Mouse (Mus musculus): Measurements from ENCODE around the gene Astn1. TPM values are rescaled to one million over a fixed set of nuclear protein-coding genes. Genes with fewer than 3 reads are reported as not detected.

Astn1 gene
- polyA plus RNA-seq, 1 experiment from 2014 or later = 59.6 TPM

DNA sequence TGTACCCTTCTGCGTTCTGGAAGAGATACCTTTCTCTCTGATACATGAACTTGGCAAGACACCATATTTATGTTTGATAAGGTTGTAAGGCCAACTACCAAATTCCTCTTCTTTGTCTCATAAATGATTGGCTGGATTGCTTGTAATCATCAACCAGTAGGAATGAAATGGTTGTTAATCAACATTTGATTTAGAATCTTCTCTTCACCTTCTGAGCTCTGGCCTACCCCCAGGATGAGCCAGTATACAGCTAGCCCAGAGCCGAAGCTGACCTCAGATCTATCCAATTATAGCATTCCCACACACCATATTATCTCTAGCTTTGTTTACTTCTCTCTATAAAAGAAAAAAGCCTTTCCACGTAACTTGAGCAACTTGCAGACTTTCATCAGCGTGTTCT, 270.9 kb downstream of the Astn1 start:
- no peak for DNase-seq
- H3K9me3 ChIP-seq (ENCODE audit: control insufficient read depth, low read length) = no peaks in the 10 kb centered on the region
- H3K27me3 ChIP-seq (ENCODE audit: control insufficient read depth, insufficient read depth, low read length) = no peaks in the 10 kb centered on the region
- H3K4me2 ChIP-seq (ENCODE audit: low read length) = no peak overlapping the region
- peaks cover 5% of the 10 kb centered on the region; the same call in 1 of the 2 replicates for H3K36me3 ChIP-seq (ENCODE audit: control insufficient read depth, insufficient read depth, low read length)
- no peak overlapping the region for H3K9ac ChIP-seq (replicated peaks; ENCODE audit: low read length)
- H3K4me3 ChIP-seq (replicated peaks; ENCODE audit: low read depth, low read length) = no peak overlapping the region
- no peaks in the 10 kb centered on the region for H3K4me1 ChIP-seq (ENCODE audit: control insufficient read depth, insufficient read depth, low read length)
- ATAC-seq (ENCODE audit: low FRiP score, low TSS enrichment) = no peak
- H3K27ac ChIP-seq (replicated peaks; ENCODE audit: low read depth, low read length) = no peak overlapping the region
- 90% methylated on average over 4 of the region's 4 CpGs for WGBS

DNA sequence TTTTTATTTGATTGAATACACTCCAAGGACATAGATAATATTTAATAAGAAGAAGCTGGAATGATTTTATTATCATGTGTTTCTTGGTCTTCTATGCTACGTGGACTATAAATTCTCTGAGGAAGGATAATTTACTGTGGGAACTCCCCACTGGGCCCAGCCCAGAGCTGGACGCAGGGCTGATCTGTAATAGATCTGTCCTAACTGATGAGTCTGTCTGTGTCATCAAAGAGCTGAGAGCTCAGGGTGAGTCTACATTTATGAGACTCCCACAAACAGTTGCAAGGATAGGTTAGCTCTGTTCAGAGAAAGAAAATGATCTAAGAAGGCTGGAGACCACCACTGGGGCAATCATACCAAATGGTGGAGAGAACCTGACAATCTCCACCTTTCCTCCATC, 271.4 kb downstream of the Astn1 start:
- 74% methylated on average over 2 of the region's 2 CpGs for WGBS
- DNase-seq = no peak
- no peaks in the 10 kb centered on the region for H3K4me1 ChIP-seq (ENCODE audit: control insufficient read depth, insufficient read depth, low read length)
- H3K4me2 ChIP-seq (ENCODE audit: low read length) = no peak overlapping the region
- H3K9me3 ChIP-seq (ENCODE audit: control insufficient read depth, low read length) = no peaks in the 10 kb centered on the region
- no peak overlapping the region for H3K4me3 ChIP-seq (replicated peaks; ENCODE audit: low read depth, low read length)
- peaks cover 7% of the 10 kb centered on the region; the same call in 1 of the 2 replicates for H3K36me3 ChIP-seq (ENCODE audit: control insufficient read depth, insufficient read depth, low read length)
- H3K9ac ChIP-seq (replicated peaks; ENCODE audit: low read length) = no peak overlapping the region
- H3K27ac ChIP-seq (replicated peaks; ENCODE audit: low read depth, low read length) = no peak overlapping the region
- no peak for ATAC-seq (ENCODE audit: low FRiP score, low TSS enrichment)
- H3K27me3 ChIP-seq (ENCODE audit: control insufficient read depth, insufficient read depth, low read length) = no peaks in the 10 kb centered on the region

DNA sequence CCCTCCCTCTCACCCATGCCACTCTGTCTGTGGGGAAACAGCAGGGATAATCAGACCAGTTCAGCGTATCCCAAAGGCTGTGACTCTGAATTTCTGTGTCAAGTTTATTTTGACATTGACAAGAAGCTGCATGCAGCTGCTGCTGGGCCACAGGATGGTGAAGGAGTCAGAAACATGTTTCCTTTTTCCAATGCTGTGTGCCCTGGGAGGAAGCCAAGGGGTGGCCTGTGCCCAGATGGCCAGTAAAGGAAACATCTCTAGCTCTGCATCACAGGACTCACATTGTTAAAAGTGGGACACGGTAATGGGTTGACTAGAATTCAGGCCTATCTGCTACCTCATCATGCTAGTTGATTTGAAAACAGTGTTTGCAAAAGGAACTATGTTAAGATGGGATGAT, 279.2 kb downstream of the Astn1 start:
- no peaks in the 10 kb centered on the region for H3K27me3 ChIP-seq (ENCODE audit: control insufficient read depth, insufficient read depth, low read length)
- peaks cover 19% of the 10 kb centered on the region; the same call in 1 of the 2 replicates for H3K36me3 ChIP-seq (ENCODE audit: control insufficient read depth, insufficient read depth, low read length)
- no peak overlapping the region for H3K4me2 ChIP-seq (ENCODE audit: low read length)
- no peaks in the 10 kb centered on the region for H3K4me1 ChIP-seq (ENCODE audit: control insufficient read depth, insufficient read depth, low read length)
- no peak overlapping the region for H3K27ac ChIP-seq (replicated peaks; ENCODE audit: low read depth, low read length)
- WGBS = 85% methylated on average over 2 of the region's 2 CpGs
- H3K4me3 ChIP-seq (replicated peaks; ENCODE audit: low read depth, low read length) = no peak overlapping the region
- no peak for ATAC-seq (ENCODE audit: low FRiP score, low TSS enrichment)
- no peak overlapping the region for H3K9ac ChIP-seq (replicated peaks; ENCODE audit: low read length)
- no peak for DNase-seq
- H3K9me3 ChIP-seq (ENCODE audit: control insufficient read depth, low read length) = no peaks in the 10 kb centered on the region

DNA sequence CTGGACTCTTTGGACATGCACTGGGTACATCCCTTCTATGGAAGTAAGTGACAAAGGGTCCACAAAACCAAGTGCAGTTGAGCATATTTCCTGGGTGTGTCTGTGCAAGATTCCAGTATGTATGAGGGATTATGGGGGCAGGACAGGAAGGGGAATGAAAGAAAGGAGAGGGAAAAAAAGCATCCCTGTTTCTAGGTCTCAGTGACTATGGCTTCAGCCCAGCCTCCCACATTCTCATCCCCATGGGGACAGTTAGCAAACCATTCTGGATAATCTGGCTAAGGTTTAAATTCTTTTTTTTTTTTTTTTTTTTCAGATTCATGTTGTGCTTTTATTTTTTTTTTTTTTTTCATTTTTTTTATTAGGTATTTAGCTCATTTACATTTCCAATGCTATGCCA, 280.2 kb downstream of the Astn1 start:
- Histone ChIP-seq H3K9me3 (ENCODE audit: control insufficient read depth, low read length) (no peaks in the 10 kb centered on the region), H3K4me3 (replicated peaks; ENCODE audit: low read depth, low read length) (no peak overlapping the region), H3K27ac (replicated peaks; ENCODE audit: low read depth, low read length) (no peak overlapping the region), H3K27me3 (ENCODE audit: control insufficient read depth, insufficient read depth, low read length) (no peaks in the 10 kb centered on the region), H3K9ac (replicated peaks; ENCODE audit: low read length) (no peak overlapping the region), H3K4me1 (ENCODE audit: control insufficient read depth, insufficient read depth, low read length) (no peaks in the 10 kb centered on the region), H3K36me3 (ENCODE audit: control insufficient read depth, insufficient read depth, low read length) (peaks cover 19% of the 10 kb centered on the region; the same call in 1 of the 2 replicates), H3K4me2 (ENCODE audit: low read length) (no peak overlapping the region)
- no peak for DNase-seq
- ATAC-seq (ENCODE audit: low FRiP score, low TSS enrichment) = no peak

DNA sequence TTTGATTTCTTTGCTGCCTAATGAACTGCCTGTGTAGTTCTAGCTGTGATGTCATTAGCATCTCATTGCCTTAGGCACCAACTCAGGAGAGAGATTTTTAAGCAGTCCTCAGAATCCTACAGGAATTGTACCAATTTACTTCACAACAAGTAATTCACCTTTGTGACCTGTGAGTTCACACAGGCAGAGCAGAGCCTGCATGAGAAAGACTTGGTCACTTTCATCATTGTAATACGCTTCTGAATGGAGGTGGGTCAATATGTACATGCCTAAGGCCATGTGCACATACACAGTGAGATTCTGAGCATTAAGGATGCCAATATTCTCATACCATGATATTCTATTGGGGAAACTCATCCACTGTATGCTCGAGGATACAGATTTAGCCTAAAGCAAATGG, 290.7 kb downstream of the Astn1 start:
- 61% methylated on average over 2 of the region's 2 CpGs for WGBS
- H3K27me3 ChIP-seq (ENCODE audit: control insufficient read depth, insufficient read depth, low read length) = no peaks in the 10 kb centered on the region
- peaks cover 3% of the 10 kb centered on the region; the same call in 1 of the 2 replicates for H3K4me1 ChIP-seq (ENCODE audit: control insufficient read depth, insufficient read depth, low read length)
- H3K36me3 ChIP-seq (ENCODE audit: control insufficient read depth, insufficient read depth, low read length) = peaks cover 11% of the 10 kb centered on the region
- H3K27ac ChIP-seq (replicated peaks; ENCODE audit: low read depth, low read length) = no peak overlapping the region
- ATAC-seq (ENCODE audit: low FRiP score, low TSS enrichment) = no peak
- H3K4me3 ChIP-seq (replicated peaks; ENCODE audit: low read depth, low read length) = no peak overlapping the region
- no peak overlapping the region for H3K4me2 ChIP-seq (ENCODE audit: low read length)
- H3K9me3 ChIP-seq (ENCODE audit: control insufficient read depth, low read length) = no peaks in the 10 kb centered on the region
- peak; percentile 35 for DNase-seq
- H3K9ac ChIP-seq (replicated peaks; ENCODE audit: low read length) = no peak overlapping the region

DNA sequence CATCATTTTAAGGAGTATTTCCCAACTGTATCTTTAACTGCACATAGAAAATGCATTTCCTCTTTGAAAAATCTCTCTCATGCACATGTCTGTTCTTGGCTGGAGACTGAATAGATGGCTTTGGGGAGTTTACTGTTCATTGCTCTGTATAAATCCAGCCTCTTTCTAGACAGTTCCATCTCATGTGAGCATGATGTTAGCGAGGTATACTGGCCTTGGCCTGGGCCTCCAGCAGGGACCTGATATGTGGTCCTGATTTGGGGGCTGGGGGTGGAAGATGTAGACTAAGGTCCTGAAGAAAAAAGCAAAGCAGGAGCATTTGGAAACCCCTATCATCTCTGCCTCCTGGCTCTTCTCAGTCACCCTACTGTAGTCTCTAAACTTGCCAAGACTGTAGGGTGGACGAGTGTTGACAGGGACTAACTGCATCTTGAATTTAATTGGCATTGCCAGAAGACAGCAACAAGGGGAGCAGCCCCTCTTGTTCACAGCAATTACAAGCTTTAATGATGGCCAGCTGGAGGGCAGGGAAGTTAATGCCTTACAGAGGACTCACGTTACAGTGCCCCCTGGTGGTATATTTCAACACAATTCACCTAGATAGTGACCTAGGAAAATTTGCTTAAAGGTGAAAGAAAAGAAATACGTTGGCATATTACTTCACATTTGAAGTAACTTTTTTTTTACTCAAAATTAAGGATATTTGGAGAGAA, 291.9 kb downstream of the Astn1 start:
- H3K27ac ChIP-seq (replicated peaks; ENCODE audit: low read depth, low read length) = 0 out of 2 replicates have a peak overlapping the region, but pooled peaks have one; percentile 26

DNA sequence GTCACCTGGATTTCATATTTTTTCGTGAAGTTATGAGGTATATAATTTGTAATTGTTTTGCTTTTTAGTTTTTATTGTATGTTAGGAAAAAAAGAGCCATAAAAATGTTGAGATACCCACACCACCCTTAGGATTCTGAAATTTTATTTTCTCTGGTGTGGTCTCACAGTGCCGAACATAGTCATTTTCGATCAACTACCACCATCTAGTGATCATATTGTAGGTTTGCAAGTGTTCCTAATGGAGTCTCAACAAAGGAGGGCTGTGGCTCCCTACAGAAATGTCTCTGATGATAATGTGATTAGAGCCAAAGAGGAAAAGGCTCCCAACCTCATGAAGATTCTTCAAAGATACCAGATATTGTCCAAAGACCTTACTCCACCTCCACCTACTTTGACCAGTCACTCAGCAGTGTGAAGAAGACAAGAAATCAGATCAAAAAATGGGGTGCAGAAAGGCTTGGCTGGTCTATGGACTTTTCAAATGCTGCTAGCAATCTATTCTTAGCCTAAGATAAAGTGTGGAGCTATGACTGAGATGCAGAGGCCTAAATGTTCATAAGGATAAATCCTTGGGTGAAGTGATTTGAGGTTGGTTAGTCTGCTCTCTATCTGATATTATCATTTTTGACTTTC, 292.6 kb downstream of the Astn1 start:
- H3K4me2 ChIP-seq (ENCODE audit: low read length) = no peak overlapping the region
- no peak overlapping the region for H3K9ac ChIP-seq (replicated peaks; ENCODE audit: low read length)
- ATAC-seq (ENCODE audit: low FRiP score, low TSS enrichment) (peak; percentile 86; the same call in 1 of the 2 replicates), DNase-seq (peak; percentile 81)
- no peak overlapping the region for H3K4me3 ChIP-seq (replicated peaks; ENCODE audit: low read depth, low read length)
- peaks cover 30% of the 10 kb centered on the region for H3K36me3 ChIP-seq (ENCODE audit: control insufficient read depth, insufficient read depth, low read length)
- H3K27ac ChIP-seq (replicated peaks; ENCODE audit: low read depth, low read length) = peak overlapping the region; percentile 53
- 50% methylated on average over 3 of the region's 3 CpGs for WGBS
- no peaks in the 10 kb centered on the region for H3K9me3 ChIP-seq (ENCODE audit: control insufficient read depth, low read length)
- H3K4me1 ChIP-seq (ENCODE audit: control insufficient read depth, insufficient read depth, low read length) = peaks cover 3% of the 10 kb centered on the region; the same call in 1 of the 2 replicates
- no peaks in the 10 kb centered on the region for H3K27me3 ChIP-seq (ENCODE audit: control insufficient read depth, insufficient read depth, low read length)

More for the DNA sequence above, 291.9 kb downstream of the Astn1 start:
- no peak overlapping the region for H3K4me2 ChIP-seq (ENCODE audit: low read length)
- WGBS = 25% methylated on average over 4 of the region's 4 CpGs
- DNase-seq = peak; percentile 86
- no peaks in the 10 kb centered on the region for H3K27me3 ChIP-seq (ENCODE audit: control insufficient read depth, insufficient read depth, low read length)
- H3K36me3 ChIP-seq (ENCODE audit: control insufficient read depth, insufficient read depth, low read length) = peaks cover 23% of the 10 kb centered on the region
- no peak overlapping the region for H3K9ac ChIP-seq (replicated peaks; ENCODE audit: low read length)
- H3K4me3 ChIP-seq (replicated peaks; ENCODE audit: low read depth, low read length) = no peak overlapping the region
- no peaks in the 10 kb centered on the region for H3K9me3 ChIP-seq (ENCODE audit: control insufficient read depth, low read length)
- H3K4me1 ChIP-seq (ENCODE audit: control insufficient read depth, insufficient read depth, low read length) = peaks cover 3% of the 10 kb centered on the region; the same call in 1 of the 2 replicates
- peak; percentile 68; the same call in 1 of the 2 replicates for ATAC-seq (ENCODE audit: low FRiP score, low TSS enrichment)

DNA sequence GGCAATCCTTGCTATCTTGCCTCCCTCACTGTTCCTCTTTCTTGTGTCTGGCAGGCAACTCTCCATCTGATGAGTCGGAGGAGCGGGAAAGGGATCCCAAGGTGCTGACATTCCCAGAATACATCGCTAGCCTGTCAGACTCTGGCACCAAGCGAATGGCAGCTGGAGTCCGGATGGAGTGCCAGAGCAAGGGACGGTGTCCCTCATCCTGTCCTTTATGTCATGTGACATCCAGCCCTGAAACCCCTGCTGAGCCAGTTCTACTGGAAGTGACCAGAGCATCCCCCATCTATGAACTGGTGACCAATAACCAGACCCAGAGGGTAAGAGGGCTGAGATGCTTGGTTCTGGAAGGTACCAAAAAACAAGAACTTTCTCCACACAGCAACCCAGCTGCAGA, 294.9 kb downstream of the Astn1 start:
- no peak overlapping the region for H3K27ac ChIP-seq (replicated peaks; ENCODE audit: low read depth, low read length)
- H3K4me1 ChIP-seq (ENCODE audit: control insufficient read depth, insufficient read depth, low read length) = peaks cover 3% of the 10 kb centered on the region; the same call in 1 of the 2 replicates
- H3K9me3 ChIP-seq (ENCODE audit: control insufficient read depth, low read length) = no peaks in the 10 kb centered on the region
- ATAC-seq (ENCODE audit: low FRiP score, low TSS enrichment) (no peak), DNase-seq (no peak)
- H3K27me3 ChIP-seq (ENCODE audit: control insufficient read depth, insufficient read depth, low read length) = no peaks in the 10 kb centered on the region
- H3K36me3 ChIP-seq (ENCODE audit: control insufficient read depth, insufficient read depth, low read length) = peaks cover 31% of the 10 kb centered on the region
- 91% methylated on average over 6 of the region's 6 CpGs for WGBS
- no peak overlapping the region for H3K4me2 ChIP-seq (ENCODE audit: low read length)
- no peak overlapping the region for H3K9ac ChIP-seq (replicated peaks; ENCODE audit: low read length)
- no peak overlapping the region for H3K4me3 ChIP-seq (replicated peaks; ENCODE audit: low read depth, low read length)

DNA sequence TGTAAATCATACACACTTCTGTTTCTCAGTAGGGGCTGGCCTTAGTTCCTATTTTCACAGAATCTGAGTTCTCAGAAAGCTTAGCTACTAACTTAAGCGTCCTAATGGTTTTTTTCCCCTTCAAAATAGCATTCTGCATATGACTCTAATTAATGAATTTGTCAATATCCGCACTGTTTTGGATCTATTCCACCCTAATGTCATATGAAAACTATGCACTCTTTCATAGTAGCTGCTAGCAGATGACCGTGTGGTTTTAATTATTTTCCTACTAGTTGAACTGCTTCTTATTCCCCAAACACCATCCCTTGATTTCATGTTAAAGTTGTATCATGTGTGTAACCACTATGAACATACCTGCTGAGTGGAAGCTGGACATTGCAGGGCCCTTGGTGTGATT, 303.9 kb downstream of the Astn1 start:
- ATAC-seq (ENCODE audit: low FRiP score, low TSS enrichment) (no peak), DNase-seq (no peak)
- WGBS = 92% methylated on average over 3 of the region's 3 CpGs
- Histone ChIP-seq H3K27ac (replicated peaks; ENCODE audit: low read depth, low read length) (no peak overlapping the region), H3K4me2 (ENCODE audit: low read length) (no peak overlapping the region), H3K4me1 (ENCODE audit: control insufficient read depth, insufficient read depth, low read length) (no peaks in the 10 kb centered on the region), H3K36me3 (ENCODE audit: control insufficient read depth, insufficient read depth, low read length) (peaks cover 62% of the 10 kb centered on the region), H3K9ac (replicated peaks; ENCODE audit: low read length) (no peak overlapping the region), H3K9me3 (ENCODE audit: control insufficient read depth, low read length) (no peaks in the 10 kb centered on the region), H3K4me3 (replicated peaks; ENCODE audit: low read depth, low read length) (no peak overlapping the region), H3K27me3 (ENCODE audit: control insufficient read depth, insufficient read depth, low read length) (no peaks in the 10 kb centered on the region)
